Mouse (Mus musculus): ENCODE measurements at regions not wholly inside any gene's neighbourhood (a gene's known extent, or its start where the extent isn't known, plus 50 kb on each side); places are given as distances from the start of the nearest gene placed in this dataset.

DNA sequence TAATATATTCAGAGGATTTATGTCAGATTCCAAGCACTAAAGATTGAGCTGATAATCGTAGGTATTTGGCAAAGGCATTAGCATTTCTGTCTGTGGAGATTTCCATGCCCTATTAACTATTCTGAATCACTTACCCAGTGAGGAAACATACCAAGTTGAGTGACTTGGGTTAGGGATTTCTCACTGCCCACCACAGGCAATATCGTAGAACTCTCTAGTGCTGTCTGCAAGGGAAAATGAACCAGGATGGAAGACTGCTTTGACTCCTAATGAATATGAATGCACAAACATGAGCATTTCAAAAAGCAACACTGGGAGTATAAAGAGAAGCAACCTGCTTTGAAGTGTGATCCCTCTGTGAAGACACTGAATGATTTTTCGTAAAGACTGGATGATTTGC is 263.3 kb upstream of the Sptlc3 start:
- TF ChIP-seq CTCF (IDR thresholded peaks at IDR 0.05; ENCODE audit: low read depth) (no peak), EP300 (IDR thresholded peaks at IDR 0.05; ENCODE audit: low read depth) (no peak)
- WGBS (ENCODE audit: insufficient replicate concordance) = 60% methylated on average over 3 of the region's 3 CpGs
- Histone ChIP-seq H3K9ac (replicated peaks) (no peak overlapping the region), H3K27ac (ENCODE audit: low read depth) (no peak overlapping the region), H3K36me3 (replicated peaks; ENCODE audit: insufficient read depth, low read length) (no peaks in the 10 kb centered on the region), H3K4me1 (ENCODE audit: insufficient read depth) (no peaks in the 10 kb centered on the region), H3K4me3 (ENCODE audit: low read depth, low read length) (no peak overlapping the region), H3K9me3 (ENCODE audit: low read length) (no peaks in the 10 kb centered on the region), H3K27me3 (ENCODE audit: insufficient read depth, low read length) (no peaks in the 10 kb centered on the region), H3K4me2 (ENCODE audit: low read depth, low read length) (no peak overlapping the region)
- ATAC-seq (no peak), DNase-seq (no peak)

DNA sequence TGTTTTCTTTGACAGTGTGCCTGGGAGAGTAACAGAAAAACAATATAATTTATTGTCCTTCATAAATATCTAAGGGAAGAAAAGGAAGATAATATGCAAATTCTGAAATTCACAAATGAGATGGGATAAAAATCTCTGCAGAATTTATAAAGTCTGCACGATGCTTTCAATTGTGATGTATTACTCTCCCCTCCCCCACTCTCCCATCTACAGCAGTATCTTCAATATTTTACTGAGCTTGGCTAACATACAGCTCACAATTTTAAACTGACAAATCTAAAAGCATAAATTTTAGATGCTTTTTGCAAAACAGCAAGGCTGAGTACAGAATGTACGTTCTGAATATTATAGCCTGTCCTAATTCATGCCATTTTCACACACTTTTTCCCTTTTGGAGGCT is 243.6 kb upstream of the Sptlc3 start:
- TF ChIP-seq EP300 (IDR thresholded peaks at IDR 0.05; ENCODE audit: low read depth) (no peak), CTCF (IDR thresholded peaks at IDR 0.05; ENCODE audit: low read depth) (no peak)
- H3K9ac ChIP-seq (replicated peaks) = no peak overlapping the region
- DNase-seq (no peak), ATAC-seq (no peak)
- no peaks in the 10 kb centered on the region for H3K9me3 ChIP-seq (ENCODE audit: low read length)
- no peak overlapping the region for H3K4me3 ChIP-seq (ENCODE audit: low read depth, low read length)
- H3K27me3 ChIP-seq (ENCODE audit: insufficient read depth, low read length) = no peaks in the 10 kb centered on the region
- whole genome bisulfite sequencing (ENCODE audit: insufficient replicate concordance) = 66% methylated on average over 2 of the region's 2 CpGs
- no peak overlapping the region for H3K27ac ChIP-seq (ENCODE audit: low read depth)
- no peaks in the 10 kb centered on the region for H3K36me3 ChIP-seq (replicated peaks; ENCODE audit: insufficient read depth, low read length)
- H3K4me2 ChIP-seq (ENCODE audit: low read depth, low read length) = no peak overlapping the region
- H3K4me1 ChIP-seq (ENCODE audit: insufficient read depth) = no peaks in the 10 kb centered on the region

DNA sequence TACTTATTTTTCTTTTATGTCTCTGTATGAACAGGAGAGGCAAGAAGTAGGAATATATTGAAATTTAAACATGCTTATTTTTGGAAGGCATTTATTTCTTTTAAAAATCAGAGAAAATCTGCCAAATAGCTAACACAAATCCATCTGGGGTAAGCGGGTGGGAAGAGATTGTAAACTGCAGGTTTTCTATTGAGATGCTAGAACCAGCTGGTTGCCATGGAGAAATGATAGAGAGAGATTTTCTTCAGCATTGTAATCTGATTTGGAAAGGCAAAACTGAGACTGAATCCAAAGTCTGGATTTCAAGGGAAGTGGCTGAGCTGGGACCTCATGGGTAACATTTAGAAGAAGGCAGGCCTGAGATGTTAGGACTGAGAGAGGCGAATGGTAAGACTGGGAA is 226.6 kb upstream of the Sptlc3 start:
- H3K4me2 ChIP-seq (ENCODE audit: low read depth, low read length) = no peak overlapping the region
- H3K4me3 ChIP-seq (ENCODE audit: low read depth, low read length) = no peak overlapping the region
- H3K4me1 ChIP-seq (ENCODE audit: insufficient read depth) = no peaks in the 10 kb centered on the region
- ATAC-seq = no peak
- no peaks in the 10 kb centered on the region for H3K9me3 ChIP-seq (ENCODE audit: low read length)
- H3K36me3 ChIP-seq (replicated peaks; ENCODE audit: insufficient read depth, low read length) = no peaks in the 10 kb centered on the region
- no peak for DNase-seq
- no peak overlapping the region for H3K27ac ChIP-seq (ENCODE audit: low read depth)
- no peaks in the 10 kb centered on the region for H3K27me3 ChIP-seq (ENCODE audit: insufficient read depth, low read length)
- TF ChIP-seq CTCF (IDR thresholded peaks at IDR 0.05; ENCODE audit: low read depth) (no peak), EP300 (IDR thresholded peaks at IDR 0.05; ENCODE audit: low read depth) (no peak)
- 60% methylated on average over 2 of the region's 2 CpGs for WGBS (ENCODE audit: insufficient replicate concordance)
- H3K9ac ChIP-seq (replicated peaks) = no peak overlapping the region

DNA sequence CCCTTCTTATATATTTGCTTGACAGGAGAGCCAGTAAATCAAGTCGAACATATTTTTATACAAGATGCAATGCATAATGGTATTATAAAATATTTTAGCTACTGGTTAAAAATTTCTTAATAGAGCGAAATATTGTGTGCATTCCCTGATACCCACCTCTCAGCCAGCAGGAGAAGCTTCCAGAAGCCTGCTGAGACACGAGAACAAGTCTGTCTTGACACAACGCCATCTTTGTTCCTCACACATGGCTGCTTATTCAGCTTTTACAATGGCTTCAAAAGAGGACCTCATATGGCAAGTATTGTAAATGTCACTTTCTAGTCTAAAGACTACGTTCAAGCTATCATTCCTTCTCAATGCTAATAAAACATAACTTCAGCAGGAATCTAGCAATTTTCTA is 217.1 kb upstream of the Sptlc3 start:
- Histone ChIP-seq H3K27me3 (ENCODE audit: insufficient read depth, low read length) (no peaks in the 10 kb centered on the region), H3K36me3 (replicated peaks; ENCODE audit: insufficient read depth, low read length) (no peaks in the 10 kb centered on the region), H3K27ac (ENCODE audit: low read depth) (no peak overlapping the region), H3K4me2 (ENCODE audit: low read depth, low read length) (no peak overlapping the region), H3K4me3 (ENCODE audit: low read depth, low read length) (no peak overlapping the region), H3K9ac (replicated peaks) (no peak overlapping the region), H3K9me3 (ENCODE audit: low read length) (no peaks in the 10 kb centered on the region), H3K4me1 (ENCODE audit: insufficient read depth) (no peaks in the 10 kb centered on the region)
- 53% methylated on average over 5 of the region's 5 CpGs for WGBS (ENCODE audit: insufficient replicate concordance)
- DNase-seq (no peak), ATAC-seq (no peak)
- TF ChIP-seq EP300 (IDR thresholded peaks at IDR 0.05; ENCODE audit: low read depth) (no peak), CTCF (IDR thresholded peaks at IDR 0.05; ENCODE audit: low read depth) (no peak)

DNA sequence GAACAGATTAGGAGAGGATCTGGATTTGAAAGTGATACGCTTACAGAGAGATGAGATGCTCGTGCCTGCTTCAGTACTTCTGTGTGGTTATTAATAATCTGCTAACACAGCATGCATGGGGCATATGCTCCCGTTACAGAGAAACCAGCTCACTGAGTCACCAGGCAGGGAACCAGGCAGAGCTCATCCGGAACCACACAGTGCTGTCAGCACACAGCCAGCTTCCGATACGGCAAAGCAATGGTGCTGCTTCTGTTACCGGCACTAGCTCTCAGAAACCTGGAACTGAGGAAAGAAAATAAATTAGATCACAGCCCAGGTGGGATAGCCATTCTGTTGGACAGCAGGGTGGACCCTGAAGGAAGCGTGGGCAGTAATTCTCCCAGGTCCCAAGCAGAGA is 216.1 kb upstream of the Sptlc3 start:
- no peak overlapping the region for H3K27ac ChIP-seq (ENCODE audit: low read depth)
- H3K36me3 ChIP-seq (replicated peaks; ENCODE audit: insufficient read depth, low read length) = no peaks in the 10 kb centered on the region
- ATAC-seq = no peak
- 82% methylated on average over 8 of the region's 8 CpGs for WGBS (ENCODE audit: insufficient replicate concordance)
- no peaks in the 10 kb centered on the region for H3K27me3 ChIP-seq (ENCODE audit: insufficient read depth, low read length)
- no peak overlapping the region for H3K4me3 ChIP-seq (ENCODE audit: low read depth, low read length)
- H3K9me3 ChIP-seq (ENCODE audit: low read length) = no peaks in the 10 kb centered on the region
- H3K4me2 ChIP-seq (ENCODE audit: low read depth, low read length) = no peak overlapping the region
- no peak for DNase-seq
- H3K9ac ChIP-seq (replicated peaks) = no peak overlapping the region
- TF ChIP-seq EP300 (IDR thresholded peaks at IDR 0.05; ENCODE audit: low read depth) (no peak), CTCF (IDR thresholded peaks at IDR 0.05; ENCODE audit: low read depth) (no peak)
- no peaks in the 10 kb centered on the region for H3K4me1 ChIP-seq (ENCODE audit: insufficient read depth)

DNA sequence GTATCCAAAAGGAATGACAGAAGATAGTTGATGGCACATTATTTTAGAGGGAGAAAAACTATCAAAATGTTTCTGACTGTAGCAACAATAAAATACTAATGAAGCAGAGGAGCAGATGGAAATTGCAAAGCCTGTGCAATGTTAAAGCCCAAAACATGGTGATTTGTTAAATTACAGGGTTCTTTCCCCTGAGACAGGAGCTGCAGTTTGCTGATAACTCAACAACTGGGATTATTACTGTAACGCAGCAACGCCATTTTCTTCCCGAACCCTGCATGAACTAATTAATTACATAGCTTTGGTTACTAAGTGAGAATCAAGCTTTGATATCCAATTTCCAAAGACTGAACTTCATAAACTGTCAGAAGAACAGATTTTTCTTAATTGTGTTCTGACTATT is 212.7 kb upstream of the Sptlc3 start:
- TF ChIP-seq EP300 (IDR thresholded peaks at IDR 0.05; ENCODE audit: low read depth) = no peak
- no peak for TF ChIP-seq CTCF (IDR thresholded peaks at IDR 0.05; ENCODE audit: low read depth)
- DNase-seq = no peak
- Histone ChIP-seq H3K4me3 (ENCODE audit: low read depth, low read length) (no peak overlapping the region), H3K36me3 (replicated peaks; ENCODE audit: insufficient read depth, low read length) (no peaks in the 10 kb centered on the region), H3K9me3 (ENCODE audit: low read length) (no peaks in the 10 kb centered on the region), H3K27ac (ENCODE audit: low read depth) (no peak overlapping the region), H3K9ac (replicated peaks) (no peak overlapping the region), H3K4me1 (ENCODE audit: insufficient read depth) (no peaks in the 10 kb centered on the region), H3K4me2 (ENCODE audit: low read depth, low read length) (no peak overlapping the region), H3K27me3 (ENCODE audit: insufficient read depth, low read length) (no peaks in the 10 kb centered on the region)
- WGBS (ENCODE audit: insufficient replicate concordance) = 70% methylated on average over 3 of the region's 3 CpGs
- ATAC-seq = no peak

DNA sequence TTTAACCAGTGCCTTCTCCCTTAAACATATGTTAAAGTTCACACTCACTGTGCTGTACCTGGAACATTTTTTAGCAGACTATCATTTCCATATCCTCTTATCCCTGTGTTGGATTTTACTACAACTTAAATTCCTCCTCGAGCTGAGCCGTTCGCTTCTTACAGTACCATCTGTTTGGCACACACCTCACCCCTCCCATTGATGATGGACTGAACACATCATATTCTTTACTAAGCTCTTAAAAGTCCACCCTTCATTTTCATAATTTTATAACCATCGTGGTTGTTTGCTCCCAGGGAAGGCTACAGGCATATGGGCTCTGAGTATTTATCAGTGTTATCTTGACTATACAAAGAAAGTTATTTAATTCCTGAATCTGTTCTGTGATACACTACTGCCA is 209.4 kb upstream of the Sptlc3 start:
- no peaks in the 10 kb centered on the region for H3K9me3 ChIP-seq (ENCODE audit: low read length)
- no peak for TF ChIP-seq EP300 (IDR thresholded peaks at IDR 0.05; ENCODE audit: low read depth)
- no peak for TF ChIP-seq CTCF (IDR thresholded peaks at IDR 0.05; ENCODE audit: low read depth)
- WGBS (ENCODE audit: insufficient replicate concordance) = 81% methylated on average over 4 of the region's 4 CpGs
- H3K27ac ChIP-seq (ENCODE audit: low read depth) = no peak overlapping the region
- H3K9ac ChIP-seq (replicated peaks) = no peak overlapping the region
- ATAC-seq (no peak), DNase-seq (no peak)
- H3K27me3 ChIP-seq (ENCODE audit: insufficient read depth, low read length) = no peaks in the 10 kb centered on the region
- no peaks in the 10 kb centered on the region for H3K4me1 ChIP-seq (ENCODE audit: insufficient read depth)
- no peak overlapping the region for H3K4me3 ChIP-seq (ENCODE audit: low read depth, low read length)
- H3K4me2 ChIP-seq (ENCODE audit: low read depth, low read length) = no peak overlapping the region
- H3K36me3 ChIP-seq (replicated peaks; ENCODE audit: insufficient read depth, low read length) = no peaks in the 10 kb centered on the region

Measured in liver, postnatal 0 days (tissue).